Mouse (Mus musculus): ENCODE data around the gene Nt5c.
"Not testable (repeated sequence)": the region's sequence is repeated elsewhere in the genome, so short reads cannot be mapped to it uniquely, and the experiment has no call there.

Nt5c gene

GRCm38 (mm10) chr11:115491356-115492083 lies at the start of gene Nt5c:
Gene Nt5c (minus strand): TSS chr11:115491862.
- peak; percentile 87 for DNase-seq (ENCODE audit: low spot score)

- DNase-seq (ENCODE audit: low spot score), result no peak
Measured at GRCm38 (mm10) chr11:115538045-115538444, 46.4 kb upstream of the Nt5c start.

- DNase-seq (ENCODE audit: low spot score), result peak; percentile 39
Measured at GRCm38 (mm10) chr11:115536856-115537568, 45.4 kb upstream of the Nt5c start.

- DNase-seq (ENCODE audit: low spot score), result peak; percentile 99
Measured at GRCm38 (mm10) chr11:115536038-115536681, 44.5 kb upstream of the Nt5c start, which contains the start of gene Sumo2. Gene Sumo2 (minus strand): TSS chr11:115536276.

GRCm38 (mm10) chr11:115535401-115536037 lies 43.9 kb upstream of the Nt5c start:
- DNase-seq (ENCODE audit: low spot score), result peak; percentile 49

GRCm38 (mm10) chr11:115534759-115535371 lies 43.2 kb upstream of the Nt5c start:
- DNase-seq (ENCODE audit: low spot score), result no peak

- DNase-seq (ENCODE audit: low spot score), result not testable (repeated sequence)
Measured at GRCm38 (mm10) chr11:115526446-115526845, 34.8 kb upstream of the Nt5c start.

- no peak for DNase-seq (ENCODE audit: low spot score)
Measured at GRCm38 (mm10) chr11:115522703-115523102, 31.0 kb upstream of the Nt5c start.

GRCm38 (mm10) chr11:115522238-115522637 lies 30.6 kb upstream of the Nt5c start:
- DNase-seq (ENCODE audit: low spot score), result no peak

- DNase-seq (ENCODE audit: low spot score), result no peak
Measured at GRCm38 (mm10) chr11:115521080-115521479, 29.4 kb upstream of the Nt5c start.

- DNase-seq (ENCODE audit: low spot score), result no peak
Measured at GRCm38 (mm10) chr11:115520218-115520617, 28.6 kb upstream of the Nt5c start.

- no peak for DNase-seq (ENCODE audit: low spot score)
Measured at GRCm38 (mm10) chr11:115519581-115519980, 27.9 kb upstream of the Nt5c start.

- DNase-seq (ENCODE audit: low spot score), result no peak
Measured at GRCm38 (mm10) chr11:115518693-115519092, 27.0 kb upstream of the Nt5c start.

- DNase-seq (ENCODE audit: low spot score), result no peak
Measured at GRCm38 (mm10) chr11:115516942-115517341, 25.3 kb upstream of the Nt5c start.

- no peak for DNase-seq (ENCODE audit: low spot score)
Measured at GRCm38 (mm10) chr11:115515021-115515420, 23.4 kb upstream of the Nt5c start.

- peak; percentile 97 for DNase-seq (ENCODE audit: low spot score)
Measured at GRCm38 (mm10) chr11:115514238-115514663, 22.6 kb upstream of the Nt5c start, which contains the start of gene Jpt1. Gene Jpt1 (minus strand): TSS chr11:115514387.

- no peak for DNase-seq (ENCODE audit: low spot score)
Measured at GRCm38 (mm10) chr11:115513271-115514237, 21.9 kb upstream of the Nt5c start.

GRCm38 (mm10) chr11:115512407-115513183 lies 20.9 kb upstream of the Nt5c start:
- no peak for DNase-seq (ENCODE audit: low spot score)

- no peak for DNase-seq (ENCODE audit: low spot score)
Measured at GRCm38 (mm10) chr11:115512004-115512403, 20.3 kb upstream of the Nt5c start.

GRCm38 (mm10) chr11:115511121-115511520 lies 19.5 kb upstream of the Nt5c start:
- no peak for DNase-seq (ENCODE audit: low spot score)

All from layer of hippocampus, adult 11-12 months (tissue).